Mouse (Mus musculus): Measurements from ENCODE around the gene Gmfb. TPM values are rescaled to one million over a fixed set of nuclear protein-coding genes. Genes with fewer than 3 reads are reported as not detected.

Gene Gmfb
- polyA plus RNA-seq (2015; fragmentation: Nextera tagmentation; extraction: Ambion mirVana), result 48.5 and 51.3 TPM in 2 replicates

- Histone ChIP-seq H3K4me3 (replicated peaks) (peak within 1 kb of the TSS; percentile 82), H3K36me3 (0 out of 2 replicates have a peak, but pooled peaks cover under 1% of the 10 kb centered on the region), H3K9ac (peak within 1 kb of the TSS; percentile 55), H3K4me2 (peak within 1 kb of the TSS; percentile 77), H3K27me3 (replicated peaks) (no peaks in the 10 kb centered on the region), H3K9me3 (no peaks in the 10 kb centered on the region), H3K4me1 (peaks cover 12% of the 10 kb centered on the region), H3K27ac (peak within 1 kb of the TSS; percentile 90)
- ATAC-seq (ENCODE audit: insufficient read depth, low FRiP score, low read depth), result peak; percentile 93
- under 1% methylated on average over 65 of the region's 65 CpGs for WGBS
Observed at GRCm38 (mm10) chr14:46821873-46822716, at the start of gene Gmfb. TSS of gene Gmfb (minus strand) at chr14:46822242.

DNA sequence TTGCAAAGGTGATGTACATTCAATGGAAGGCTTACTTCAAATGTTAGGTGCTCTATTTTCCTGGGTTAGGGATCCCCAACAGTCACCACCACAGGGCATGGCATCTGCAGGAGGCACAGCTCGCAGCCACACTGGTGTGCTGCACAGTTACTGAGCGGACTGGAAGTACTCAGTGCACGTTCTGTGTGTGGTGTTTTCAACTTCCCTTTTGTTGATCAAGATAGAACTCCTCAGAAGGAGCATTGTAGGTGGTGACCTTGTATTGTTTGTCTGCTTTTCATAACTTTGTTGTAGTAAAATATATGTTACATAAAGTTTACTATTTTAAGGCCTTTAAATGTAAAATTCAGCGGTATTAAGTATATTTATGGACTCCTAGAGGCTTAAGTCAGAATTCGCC, 40.9 kb upstream of the Gmfb start:
- Histone ChIP-seq H3K27ac (no peak overlapping the region), H3K9ac (no peak overlapping the region), H3K4me3 (replicated peaks) (no peak overlapping the region), H3K27me3 (replicated peaks) (no peaks in the 10 kb centered on the region), H3K9me3 (no peaks in the 10 kb centered on the region), H3K36me3 (no peaks in the 10 kb centered on the region), H3K4me1 (no peaks in the 10 kb centered on the region), H3K4me2 (no peak overlapping the region)
- ATAC-seq (ENCODE audit: insufficient read depth, low FRiP score, low read depth), result no peak
- WGBS, result 83% methylated on average over 5 of the region's 5 CpGs

- no peaks in the 10 kb centered on the region for H3K27me3 ChIP-seq (replicated peaks)
- H3K9ac ChIP-seq, result no peak overlapping the region
- ATAC-seq (ENCODE audit: insufficient read depth, low FRiP score, low read depth), result no peak
- H3K4me2 ChIP-seq, result no peak overlapping the region
- no peak overlapping the region for H3K27ac ChIP-seq
- no peak overlapping the region for H3K4me3 ChIP-seq (replicated peaks)
- no peaks in the 10 kb centered on the region for H3K9me3 ChIP-seq
- H3K36me3 ChIP-seq, result no peaks in the 10 kb centered on the region
- WGBS, result 81% methylated on average over 11 of the region's 11 CpGs
- H3K4me1 ChIP-seq, result no peaks in the 10 kb centered on the region
Observed at GRCm38 (mm10) chr14:46853677-46854076, 31.6 kb upstream of the Gmfb start.

DNA sequence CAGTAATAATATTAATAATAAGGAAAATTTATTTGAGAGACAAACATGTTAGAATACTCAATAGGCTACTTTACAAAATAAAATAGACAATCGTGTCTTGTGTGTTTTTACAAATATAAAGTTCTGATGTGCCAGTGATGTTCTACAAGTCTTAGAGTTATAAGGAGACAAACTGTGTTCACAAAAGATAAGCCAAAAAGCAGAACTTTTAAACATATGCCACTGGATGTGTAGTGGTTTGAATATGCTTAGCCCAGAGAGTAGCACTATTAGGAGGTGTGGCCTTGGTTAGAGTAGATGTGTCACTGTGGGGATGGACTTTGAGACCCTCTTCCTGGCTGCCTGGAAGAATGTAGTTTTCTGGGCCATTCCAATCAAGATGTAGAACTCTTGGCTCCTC, 27.7 kb upstream of the Gmfb start:
- no peak for ATAC-seq (ENCODE audit: insufficient read depth, low FRiP score, low read depth)
- Histone ChIP-seq H3K4me2 (no peak overlapping the region), H3K27me3 (replicated peaks) (no peaks in the 10 kb centered on the region), H3K27ac (no peak overlapping the region), H3K9ac (no peak overlapping the region), H3K4me3 (replicated peaks) (no peak overlapping the region), H3K9me3 (no peaks in the 10 kb centered on the region), H3K4me1 (no peaks in the 10 kb centered on the region), H3K36me3 (0 out of 2 replicates have a peak, but pooled peaks cover 3% of the 10 kb centered on the region)
- 93% methylated on average over 1 of the region's 1 CpGs for WGBS

DNA sequence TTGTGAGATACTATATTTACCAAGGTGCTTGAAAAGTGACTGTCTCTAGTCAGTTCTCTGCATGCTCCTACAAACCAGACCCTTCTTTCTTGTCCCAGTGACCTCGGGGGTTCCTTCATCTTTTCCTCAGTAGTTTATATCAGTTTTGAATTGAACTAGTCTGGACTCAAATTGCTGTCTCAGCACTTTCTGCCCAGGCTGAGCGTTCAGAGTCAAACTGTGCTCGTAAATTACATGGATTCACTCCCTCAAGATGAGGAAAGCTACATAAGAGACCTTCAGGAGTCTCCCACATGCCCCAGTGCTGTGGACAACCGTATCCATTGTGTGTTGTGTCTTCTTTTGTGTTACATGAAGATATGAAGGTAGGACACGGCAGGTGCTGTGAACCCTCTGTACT, 26.7 kb upstream of the Gmfb start:
- WGBS, result 78% methylated on average over 5 of the region's 5 CpGs
- H3K4me3 ChIP-seq (replicated peaks), result no peak overlapping the region
- H3K9me3 ChIP-seq, result no peaks in the 10 kb centered on the region

DNA sequence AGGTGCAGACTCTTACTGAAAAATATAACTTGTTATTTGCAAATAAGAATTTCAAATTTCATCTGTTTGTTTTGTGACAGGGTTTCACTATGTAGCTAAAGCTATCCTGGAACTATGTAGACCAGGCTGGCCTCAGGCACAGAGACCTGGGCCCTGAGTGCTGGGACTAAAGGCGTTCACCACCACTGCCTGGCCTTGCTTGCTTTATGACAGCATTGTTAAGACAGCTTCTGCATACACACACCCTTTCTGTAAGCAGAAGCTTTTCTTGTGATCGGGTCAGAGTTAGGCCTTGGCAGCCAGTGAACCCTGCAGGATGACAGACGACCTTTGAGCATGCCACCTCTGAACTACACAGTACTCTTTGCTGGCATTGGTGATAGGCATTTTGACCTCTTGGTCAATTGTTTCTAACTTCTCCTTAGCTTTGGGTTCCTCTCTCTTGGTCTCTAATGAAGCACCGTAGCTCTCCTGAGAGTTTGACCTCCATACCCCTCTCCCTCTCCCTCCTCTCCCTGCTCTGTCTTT, 26.1 kb upstream of the Gmfb start:
- no peak for ATAC-seq (ENCODE audit: insufficient read depth, low FRiP score, low read depth)
- H3K4me2 ChIP-seq, result no peak overlapping the region

More for the DNA sequence above, 26.7 kb upstream of the Gmfb start:
- ATAC-seq (ENCODE audit: insufficient read depth, low FRiP score, low read depth), result no peak
- H3K27ac ChIP-seq, result no peak overlapping the region
- no peaks in the 10 kb centered on the region for H3K4me1 ChIP-seq
- no peak overlapping the region for H3K9ac ChIP-seq
- H3K36me3 ChIP-seq, result 0 out of 2 replicates have a peak, but pooled peaks cover 3% of the 10 kb centered on the region
- no peak overlapping the region for H3K4me2 ChIP-seq
- H3K27me3 ChIP-seq (replicated peaks), result no peaks in the 10 kb centered on the region

DNA sequence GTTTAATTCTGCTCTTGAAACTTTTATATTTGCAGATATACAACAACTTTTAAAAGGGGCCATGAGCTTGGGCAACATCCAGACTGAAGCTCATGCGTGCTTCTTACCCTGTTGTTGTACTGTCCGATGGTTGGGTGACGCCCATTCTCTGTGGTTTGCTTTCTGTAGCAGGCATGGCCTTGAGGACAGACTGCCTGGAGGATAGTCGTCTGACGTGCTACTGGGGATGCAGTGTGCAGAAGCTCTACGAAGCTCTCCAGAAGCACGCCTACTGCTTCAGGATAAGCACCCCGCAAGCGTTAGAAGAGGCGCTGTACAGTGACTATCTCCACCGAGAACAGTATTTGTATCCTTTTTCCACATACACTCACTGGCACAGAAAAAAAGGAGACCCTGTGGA, 23.7 kb upstream of the Gmfb start:
- 90% methylated on average over 11 of the region's 11 CpGs for WGBS
- H3K4me2 ChIP-seq, result no peak overlapping the region
- H3K4me1 ChIP-seq, result no peaks in the 10 kb centered on the region
- H3K27ac ChIP-seq, result no peak overlapping the region
- no peaks in the 10 kb centered on the region for H3K27me3 ChIP-seq (replicated peaks)
- no peak overlapping the region for H3K4me3 ChIP-seq (replicated peaks)
- H3K9me3 ChIP-seq, result no peaks in the 10 kb centered on the region
- no peak for ATAC-seq (ENCODE audit: insufficient read depth, low FRiP score, low read depth)
- peaks cover 10% of the 10 kb centered on the region; the same call in 1 of the 2 replicates for H3K36me3 ChIP-seq
- H3K9ac ChIP-seq, result no peak overlapping the region

More for the DNA sequence above, 26.1 kb upstream of the Gmfb start:
- Histone ChIP-seq H3K36me3 (0 out of 2 replicates have a peak, but pooled peaks cover 3% of the 10 kb centered on the region), H3K27ac (no peak overlapping the region), H3K9ac (no peak overlapping the region), H3K27me3 (replicated peaks) (no peaks in the 10 kb centered on the region), H3K4me3 (replicated peaks) (no peak overlapping the region), H3K9me3 (no peaks in the 10 kb centered on the region), H3K4me1 (no peaks in the 10 kb centered on the region)
- WGBS, result 78% methylated on average over 4 of the region's 4 CpGs

DNA sequence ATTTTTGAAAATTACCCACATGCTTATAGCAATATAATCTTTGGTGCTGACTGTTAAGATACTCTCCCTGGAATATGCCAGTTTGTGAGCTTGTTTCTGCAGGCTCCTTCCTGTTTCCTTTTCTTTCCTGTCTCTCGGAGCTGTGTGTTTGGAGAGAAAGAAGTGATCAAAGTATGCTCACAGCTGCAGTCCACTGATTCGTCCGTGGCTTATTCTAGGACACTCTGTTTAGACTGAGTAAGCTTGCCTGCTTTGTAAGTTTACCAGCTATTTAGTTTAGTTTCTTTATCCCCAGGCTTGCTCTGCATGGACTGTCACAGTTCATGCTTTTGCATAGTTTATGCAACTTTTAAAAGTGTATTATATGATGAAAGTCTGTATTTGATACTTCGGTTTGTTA, 17.3 kb upstream of the Gmfb start:
- Histone ChIP-seq H3K27me3 (replicated peaks) (no peaks in the 10 kb centered on the region), H3K27ac (no peak overlapping the region; the same call in 1 of the 2 replicates), H3K4me3 (replicated peaks) (no peak overlapping the region), H3K36me3 (peaks cover 9% of the 10 kb centered on the region; the same call in 1 of the 2 replicates), H3K9ac (no peak overlapping the region), H3K4me1 (0 out of 2 replicates have a peak, but pooled peaks cover 4% of the 10 kb centered on the region), H3K9me3 (no peaks in the 10 kb centered on the region), H3K4me2 (no peak overlapping the region)
- no peak for ATAC-seq (ENCODE audit: insufficient read depth, low FRiP score, low read depth)
- 35% methylated on average over 4 of the region's 4 CpGs for WGBS

GRCm38 (mm10) chr14:46832354-46833272, 10.6 kb upstream of the Gmfb start:
- Histone ChIP-seq H3K4me3 (replicated peaks) (peak overlapping the region; percentile 70), H3K36me3 (no peaks in the 10 kb centered on the region)
- 7% methylated on average over 39 of the region's 40 CpGs for WGBS

DNA sequence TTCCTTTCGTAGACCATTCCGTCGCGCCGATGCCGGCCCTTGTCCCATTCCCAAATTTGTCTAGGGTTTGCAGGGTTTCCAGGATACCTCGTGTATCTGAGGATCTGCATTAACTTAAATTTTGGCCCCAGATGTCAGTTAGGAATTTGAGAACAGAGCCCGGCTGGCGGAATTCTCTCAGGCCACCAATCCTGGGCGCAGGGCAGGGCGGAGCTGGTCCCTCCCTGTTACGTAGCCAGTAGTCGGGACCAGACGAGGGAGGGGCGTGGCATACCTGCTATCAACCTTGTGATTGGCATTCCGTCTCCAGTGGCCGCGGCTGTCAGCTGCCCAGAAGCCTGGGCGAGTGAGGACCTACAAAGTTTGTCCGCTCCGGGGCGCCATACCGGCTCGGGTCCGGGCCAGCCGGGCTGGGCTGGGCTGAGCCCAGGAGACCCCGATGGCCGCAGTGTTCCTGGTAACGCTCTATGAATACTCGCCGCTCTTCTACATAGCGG, 9.8 kb upstream of the Gmfb start, which contains the start of gene Cgrrf1:
Cgrrf1 (plus strand) TSS at position 289 of the 497 bp plus-strand sequence.
- Histone ChIP-seq H3K4me3 (replicated peaks) (peak within 1 kb of the TSS; percentile 70), H3K27ac (peak within 1 kb of the TSS; percentile 69), H3K9ac (peak within 1 kb of the TSS; percentile 43), H3K4me1 (no peaks in the 10 kb centered on the region), H3K9me3 (no peaks in the 10 kb centered on the region), H3K4me2 (peak within 1 kb of the TSS; percentile 77), H3K36me3 (no peaks in the 10 kb centered on the region), H3K27me3 (replicated peaks) (no peaks in the 10 kb centered on the region)
- ATAC-seq (ENCODE audit: insufficient read depth, low FRiP score, low read depth), result peak; percentile 99
- 0% methylated on average over 32 of the region's 32 CpGs for WGBS

More at GRCm38 (mm10) chr14:46832354-46833272, 10.6 kb upstream of the Gmfb start:
- Histone ChIP-seq H3K4me2 (peak overlapping the region; percentile 77), H3K27ac (0 out of 2 replicates have a peak overlapping the region, but pooled peaks have one; percentile 69), H3K27me3 (replicated peaks) (no peaks in the 10 kb centered on the region), H3K9me3 (no peaks in the 10 kb centered on the region), H3K4me1 (no peaks in the 10 kb centered on the region), H3K9ac (peak overlapping the region; percentile 43)
- no peak; the same call in 1 of the 2 replicates for ATAC-seq (ENCODE audit: insufficient read depth, low FRiP score, low read depth)

GRCm38 (mm10) chr14:46831295-46831694, 9.3 kb upstream of the Gmfb start:
- no peak for ATAC-seq (ENCODE audit: insufficient read depth, low FRiP score, low read depth)
- 3% methylated on average over 4 of the region's 4 CpGs for WGBS
- H3K9ac ChIP-seq, result no peak overlapping the region
- peak overlapping the region; percentile 18 for H3K27ac ChIP-seq
- no peaks in the 10 kb centered on the region for H3K9me3 ChIP-seq
- no peaks in the 10 kb centered on the region for H3K4me1 ChIP-seq
- peak overlapping the region; percentile 77 for H3K4me2 ChIP-seq
- H3K36me3 ChIP-seq, result no peaks in the 10 kb centered on the region
- no peaks in the 10 kb centered on the region for H3K27me3 ChIP-seq (replicated peaks)
- peak overlapping the region; percentile 70 for H3K4me3 ChIP-seq (replicated peaks)

All from stomach, embryonic 15.5 days (tissue).